Mouse (Mus musculus) lung, embryonic 15.5 days (tissue): ENCODE measurements around the gene Slc16a13. TPM values are rescaled to one million over a fixed set of nuclear protein-coding genes. Genes with fewer than 3 reads are reported as not detected.

Source experiments
- ATAC-seq: fragments of 200-750 bp; cut with Nextera tagmentation; 2 replicates; pipeline ENCODE4 v1.8.0; 2017; ENCODE audit warnings: moderate number of reproducible peaks, borderline replicate concordance; ENCODE audit not compliant: low FRiP score, low TSS enrichment; ENCODE audit errors: extremely low read depth
- H3K27ac ChIP-seq: fragments of 300-500 bp; sonication (generic); 2 replicates; pipeline ENCODE4 v1.5.1; 2015; ENCODE audit warnings: moderate library complexity, mild to moderate bottlenecking, inconsistent platforms
- H3K27me3 ChIP-seq: fragments of 300-500 bp; sonication (generic); 2 replicates; pipeline ENCODE4 v1.6.1; 2015; ENCODE audit warnings: inconsistent platforms
- H3K36me3 ChIP-seq: fragments of 300-500 bp; sonication (generic); 2 replicates; pipeline ENCODE4 v1.6.1; 2015; ENCODE audit warnings: inconsistent platforms
- H3K4me1 ChIP-seq: fragments of 300-500 bp; sonication (generic); 2 replicates; pipeline ENCODE4 v1.6.1; 2015; ENCODE audit warnings: inconsistent platforms
- H3K4me2 ChIP-seq: fragments of 300-500 bp; sonication (generic); 2 replicates; pipeline ENCODE4 v1.6.1; 2015; ENCODE audit warnings: inconsistent platforms, mild to moderate bottlenecking, moderate library complexity
- H3K4me3 ChIP-seq: fragments of 300-500 bp; sonication (generic); 2 replicates; pipeline ENCODE4 v1.5.1; 2015; ENCODE audit warnings: mild to moderate bottlenecking, inconsistent platforms
- H3K9ac ChIP-seq: fragments of 300-500 bp; sonication (generic); 2 replicates; pipeline ENCODE4 v1.6.1; 2015; ENCODE audit warnings: inconsistent platforms
- H3K9me3 ChIP-seq: fragments of 300-500 bp; sonication (generic); 2 replicates; pipeline ENCODE4 v1.6.1; 2016; ENCODE audit warnings: inconsistent platforms
- WGBS: fragments of 180-500 bp; shearing (Covaris S2); methylation state at CpG from one replicate; pipeline ENCODE4 v1.1.7; 2015; 5-methylcytosine and 5-hydroxymethylcytosine counted together
- polyA plus RNA-seq: library from polyadenylated mRNA; unstranded; fragments of >200 nt; fragmentation: Nextera tagmentation; extraction: Ambion mirVana; gene quantifications from 2 replicates; pipeline ENCODE4 v1.2.1, GENCODE M21; 2015

The Slc16a13 gene
- polyA plus RNA-seq, 1 experiment from 2014 or later = 6.0 TPM

DNA sequence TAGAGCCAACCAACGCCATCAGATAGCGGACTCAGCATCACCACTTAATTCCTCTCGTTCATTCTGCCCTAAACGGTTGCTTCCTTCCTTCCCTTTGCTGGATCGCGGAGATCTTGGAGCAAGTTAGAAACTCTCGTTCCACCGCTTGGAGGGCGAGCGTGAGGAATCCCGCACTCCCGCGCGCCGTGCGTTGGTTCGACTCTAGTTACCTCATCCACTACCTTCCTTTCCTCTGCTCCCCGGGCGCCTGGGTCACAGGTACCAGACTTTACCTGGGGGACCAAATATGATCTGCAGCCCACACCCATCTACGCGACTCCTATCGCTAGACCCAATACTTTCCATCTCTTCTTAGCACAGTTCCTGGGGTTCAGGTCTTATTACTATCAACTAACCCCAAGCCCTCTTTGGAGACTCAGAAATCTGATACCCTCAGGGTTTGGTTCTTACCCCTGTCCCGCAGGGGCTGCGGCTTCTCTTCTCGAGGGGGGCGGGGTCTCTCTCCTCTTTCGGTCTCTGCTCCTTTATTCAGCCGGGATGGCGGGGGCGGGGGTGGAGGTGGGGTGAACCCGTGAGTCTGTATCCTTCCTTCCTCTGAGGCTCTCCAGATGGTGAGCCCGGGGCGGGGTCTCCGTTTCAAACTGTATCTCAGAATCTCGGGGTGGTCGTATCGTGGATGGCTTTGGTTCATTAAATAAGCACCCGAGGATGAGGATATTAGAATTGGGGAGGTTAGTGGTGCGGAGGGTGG lies 8.6 kb upstream of the Slc16a13 start, which contains the start of gene Bcl6b:
Gene Bcl6b (minus strand): TSS at position 539 of the 751 bp plus-strand sequence.
- Histone ChIP-seq H3K4me3 (peak within 1 kb of the TSS; percentile 41), H3K4me2 (peak within 1 kb of the TSS; percentile 60), H3K9ac (peak within 1 kb of the TSS; percentile 51), H3K9me3 (no peaks in the 10 kb centered on the region), H3K4me1 (peaks cover 54% of the 10 kb centered on the region), H3K36me3 (no peaks in the 10 kb centered on the region), H3K27me3 (peaks cover 44% of the 10 kb centered on the region), H3K27ac (peak within 1 kb of the TSS; percentile 79)
- WGBS = 2% methylated on average over 39 of the region's 39 CpGs
- ATAC-seq = no peak

DNA sequence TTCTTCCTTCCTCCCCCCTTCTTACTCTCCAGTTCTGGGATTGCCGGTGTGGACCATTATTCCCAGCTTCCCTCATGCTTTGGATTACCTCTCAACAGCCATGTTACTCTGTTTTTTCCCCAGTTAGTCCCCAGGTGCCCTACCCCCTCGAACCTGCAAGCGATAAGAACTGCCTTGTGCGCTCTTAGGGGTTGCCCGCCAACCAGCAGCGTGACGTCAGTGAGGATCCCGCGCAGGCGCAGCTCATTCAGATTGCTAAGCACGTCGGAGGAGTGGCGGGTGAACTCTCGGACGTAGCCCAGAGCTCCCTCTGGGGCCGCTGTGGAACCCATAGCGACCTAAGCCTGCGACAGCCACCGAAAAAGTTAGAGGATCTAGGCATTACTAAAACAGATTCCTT lies 8.0 kb upstream of the Slc16a13 start:
- ATAC-seq = peak; percentile 37; the same call in 1 of the 2 replicates
- H3K4me2 ChIP-seq = peak overlapping the region; percentile 60
- peak overlapping the region; percentile 41 for H3K4me3 ChIP-seq
- H3K27ac ChIP-seq = peak overlapping the region; percentile 71
- peaks cover 50% of the 10 kb centered on the region for H3K4me1 ChIP-seq
- H3K27me3 ChIP-seq = peaks cover 44% of the 10 kb centered on the region
- 2% methylated on average over 19 of the region's 19 CpGs for WGBS
- H3K9ac ChIP-seq = peak overlapping the region; percentile 51
- no peaks in the 10 kb centered on the region for H3K36me3 ChIP-seq
- no peaks in the 10 kb centered on the region for H3K9me3 ChIP-seq

- ATAC-seq = no peak
- Histone ChIP-seq H3K27ac (peak overlapping the region; percentile 14), H3K4me3 (peak overlapping the region; percentile 41), H3K9ac (peak overlapping the region; percentile 51; the same call in 1 of the 2 replicates), H3K4me2 (peak overlapping the region; percentile 60), H3K4me1 (peaks cover 44% of the 10 kb centered on the region), H3K27me3 (peaks cover 44% of the 10 kb centered on the region), H3K36me3 (no peaks in the 10 kb centered on the region), H3K9me3 (no peaks in the 10 kb centered on the region)
- 57% methylated on average over 4 of the region's 4 CpGs for WGBS
Observed at GRCm38 (mm10) chr11:70227661-70228245, 6.9 kb upstream of the Slc16a13 start.

DNA sequence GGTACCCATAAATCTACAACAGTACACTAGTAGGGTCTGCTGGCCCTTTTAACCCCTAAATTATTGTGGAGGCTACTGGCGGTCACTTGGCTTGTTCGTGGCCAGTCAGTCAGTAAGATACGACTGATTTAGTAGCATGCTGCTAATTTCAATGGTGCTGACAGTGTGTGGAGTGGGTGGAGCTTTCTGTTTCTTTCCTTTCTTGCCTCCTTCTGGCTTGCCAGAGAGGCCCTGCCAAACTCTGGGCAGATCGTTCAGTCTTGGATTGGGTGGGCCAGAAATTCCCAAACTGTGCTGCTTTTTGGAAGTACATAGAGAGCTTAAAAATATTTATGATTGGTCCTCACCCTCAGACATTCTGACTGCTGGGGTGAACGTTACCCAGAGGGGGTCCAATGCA lies 6.3 kb upstream of the Slc16a13 start:
- ATAC-seq = no peak
- Histone ChIP-seq H3K9me3 (no peaks in the 10 kb centered on the region), H3K27ac (peak overlapping the region; percentile 14), H3K4me2 (peak overlapping the region; percentile 60), H3K4me3 (peak overlapping the region; percentile 41), H3K9ac (peak overlapping the region; percentile 32; the same call in 1 of the 2 replicates), H3K36me3 (no peaks in the 10 kb centered on the region), H3K27me3 (peaks cover 44% of the 10 kb centered on the region), H3K4me1 (peaks cover 40% of the 10 kb centered on the region)
- WGBS = 27% methylated on average over 5 of the region's 5 CpGs

GRCm38 (mm10) chr11:70226602-70226890 lies 5.7 kb upstream of the Slc16a13 start:
- WGBS = 9% methylated on average over 18 of the region's 18 CpGs
- Histone ChIP-seq H3K4me2 (peak overlapping the region; percentile 60), H3K27ac (no peak overlapping the region), H3K36me3 (no peaks in the 10 kb centered on the region), H3K27me3 (peaks cover 44% of the 10 kb centered on the region), H3K4me3 (peak overlapping the region; percentile 41), H3K9me3 (no peaks in the 10 kb centered on the region), H3K9ac (peak overlapping the region; percentile 32), H3K4me1 (peaks cover 42% of the 10 kb centered on the region)
- ATAC-seq = no peak

DNA sequence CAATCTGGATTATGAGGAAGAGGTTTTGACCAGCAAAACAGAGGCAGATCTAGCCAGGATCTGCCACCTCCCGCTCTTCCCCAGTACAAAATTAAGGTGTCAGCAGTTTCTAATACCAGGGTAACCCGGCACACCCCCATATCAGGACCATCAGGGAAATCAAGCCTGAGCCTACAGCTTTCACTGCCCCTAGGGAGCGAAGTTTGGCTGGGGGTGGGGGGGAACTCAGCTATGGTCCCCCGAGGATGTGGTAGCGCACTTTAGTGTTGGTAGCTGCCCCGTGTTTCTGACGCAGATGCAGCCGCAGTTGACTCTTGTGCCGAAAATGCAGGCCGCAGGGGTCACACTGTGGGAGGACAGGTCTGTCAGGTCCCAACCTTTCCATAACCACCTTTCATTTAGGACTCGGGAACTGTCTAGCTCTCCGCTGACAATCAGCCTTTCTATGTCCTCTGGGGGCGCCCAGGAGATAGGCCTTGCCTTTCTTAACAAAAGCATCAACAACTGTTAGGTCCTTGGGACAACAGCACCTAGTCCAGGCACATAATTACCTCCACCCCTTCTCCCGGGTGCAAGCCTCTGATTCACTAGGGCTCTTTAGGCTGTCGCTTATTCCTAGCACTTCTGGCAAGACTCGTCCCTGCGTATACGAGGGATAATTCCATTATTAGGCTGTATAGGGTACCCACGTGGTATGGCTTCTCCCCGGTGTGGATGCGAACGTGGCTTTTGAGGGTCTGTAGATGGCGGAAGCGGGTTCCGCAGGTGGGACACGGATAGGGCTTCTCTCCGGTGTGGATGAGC lies 5.1 kb upstream of the Slc16a13 start:
- peak overlapping the region; percentile 41 for H3K4me3 ChIP-seq
- H3K27ac ChIP-seq = peak overlapping the region; percentile 52; the same call in 1 of the 2 replicates
- 25% methylated on average over 27 of the region's 27 CpGs for WGBS
- peaks cover 44% of the 10 kb centered on the region for H3K27me3 ChIP-seq
- no peaks in the 10 kb centered on the region for H3K36me3 ChIP-seq
- no peak for ATAC-seq
- no peaks in the 10 kb centered on the region for H3K9me3 ChIP-seq
- H3K9ac ChIP-seq = peak overlapping the region; percentile 32
- H3K4me1 ChIP-seq = peaks cover 45% of the 10 kb centered on the region
- H3K4me2 ChIP-seq = peak overlapping the region; percentile 60

GRCm38 (mm10) chr11:70223724-70224123 lies 2.9 kb upstream of the Slc16a13 start:
- no peak for ATAC-seq
- 75% methylated on average over 9 of the region's 9 CpGs for whole genome bisulfite sequencing
- peaks cover 34% of the 10 kb centered on the region for H3K4me1 ChIP-seq
- H3K9me3 ChIP-seq = no peaks in the 10 kb centered on the region
- H3K27me3 ChIP-seq = peaks cover 28% of the 10 kb centered on the region
- H3K36me3 ChIP-seq = no peaks in the 10 kb centered on the region
- H3K4me3 ChIP-seq = no peak overlapping the region
- no peak overlapping the region for H3K9ac ChIP-seq
- H3K4me2 ChIP-seq = peak overlapping the region; percentile 31
- peak overlapping the region; percentile 74 for H3K27ac ChIP-seq

GRCm38 (mm10) chr11:70221603-70222500 lies 988 bp upstream of the Slc16a13 start:
- Histone ChIP-seq H3K27me3 (peaks cover 18% of the 10 kb centered on the region), H3K4me1 (peaks cover 18% of the 10 kb centered on the region), H3K4me2 (peak overlapping the region; percentile 96), H3K36me3 (no peaks in the 10 kb centered on the region), H3K27ac (peak overlapping the region; percentile 79), H3K9me3 (no peaks in the 10 kb centered on the region), H3K9ac (peak overlapping the region; percentile 54), H3K4me3 (peak overlapping the region; percentile 48)
- 14% methylated on average over 14 of the region's 14 CpGs for WGBS
- ATAC-seq = no peak

GRCm38 (mm10) chr11:70220323-70220722 lies 541 bp downstream of the Slc16a13 start:
- Histone ChIP-seq H3K9me3 (no peaks in the 10 kb centered on the region), H3K4me1 (peaks cover 13% of the 10 kb centered on the region; the same call in 1 of the 2 replicates), H3K4me2 (peak overlapping the region; percentile 96), H3K27me3 (peaks cover 21% of the 10 kb centered on the region), H3K9ac (peak overlapping the region; percentile 54), H3K27ac (peak overlapping the region; percentile 79), H3K4me3 (peak overlapping the region; percentile 48), H3K36me3 (no peaks in the 10 kb centered on the region)
- WGBS = 3% methylated on average over 24 of the region's 24 CpGs
- no peak; the same call in 1 of the 2 replicates for ATAC-seq

- H3K27ac ChIP-seq = no peak overlapping the region
- peaks cover 25% of the 10 kb centered on the region for H3K27me3 ChIP-seq
- peak overlapping the region; percentile 96 for H3K4me2 ChIP-seq
- H3K4me3 ChIP-seq = peak overlapping the region; percentile 48
- no peak for ATAC-seq
- peaks cover 16% of the 10 kb centered on the region for H3K4me1 ChIP-seq
- H3K36me3 ChIP-seq = no peaks in the 10 kb centered on the region
- H3K9me3 ChIP-seq = no peaks in the 10 kb centered on the region
- H3K9ac ChIP-seq = peak overlapping the region; percentile 54
- WGBS = 61% methylated on average over 7 of the region's 7 CpGs
Observed at GRCm38 (mm10) chr11:70219873-70220272, 991 bp downstream of the Slc16a13 start.
